Mouse (Mus musculus) CH12.LX (cell line): ENCODE results near the gene Thrb.

Source experiments
- CTCF ChIP-seq, 2 experiments: IDR thresholded peaks in 1 of 2; conservative IDR thresholded peaks in 1 of 2; 2 replicates each; pipeline ENCODE4 v1.5.1; 2011 to 2012; ENCODE audit warnings: low read depth in 2 of 2, low read length in 2 of 2, improper control_type of control experiment in 1 of 2, inconsistent platforms in 1 of 2, mild to moderate bottlenecking in 1 of 2, moderate library complexity in 1 of 2
- EP300 ChIP-seq: IDR thresholded peaks from 2 replicates; pipeline ENCODE4 v1.6.1; 2011; ENCODE audit warnings: low read length, improper control_type of control experiment
- ETS1 ChIP-seq: conservative IDR thresholded peaks from 2 replicates; pipeline ENCODE4 v1.6.1; 2012; ENCODE audit warnings: low read depth, mild to moderate bottlenecking, inconsistent platforms, low read length, improper control_type of control experiment, moderate library complexity
- MAX ChIP-seq: IDR thresholded peaks from 2 replicates; pipeline ENCODE4 v1.6.1; 2011; ENCODE audit warnings: low read length, improper control_type of control experiment
- MEF2A ChIP-seq: IDR thresholded peaks from 2 replicates; pipeline ENCODE4 v1.6.1; 2014; ENCODE audit warnings: low read depth, mild to moderate bottlenecking, inconsistent platforms, low read length, improper control_type of control experiment, borderline replicate concordance
- MXI1 ChIP-seq: IDR thresholded peaks from 2 replicates; pipeline ENCODE4 v1.6.1; 2011; ENCODE audit warnings: mild to moderate bottlenecking, low read depth, low read length, improper control_type of control experiment
- PAX5 ChIP-seq: IDR thresholded peaks from 2 replicates; pipeline ENCODE4 v1.6.1; 2012; ENCODE audit warnings: low read length, inconsistent platforms, mixed read lengths
- POLR2A ChIP-seq: IDR thresholded peaks from 2 replicates; pipeline ENCODE4 v1.6.1; 2011; ENCODE audit warnings: low read depth, mild to moderate bottlenecking, improper control_type of control experiment, low read length
- TCF12 ChIP-seq: IDR thresholded peaks from 2 replicates; pipeline ENCODE4 v1.6.1; 2014; ENCODE audit warnings: low read depth, mild to moderate bottlenecking, inconsistent platforms, low read length, improper control_type of control experiment
- USF1 ChIP-seq: IDR thresholded peaks from 2 replicates; pipeline ENCODE4 v1.6.1; 2014; ENCODE audit warnings: low read depth, mild to moderate bottlenecking, inconsistent platforms, low read length, improper control_type of control experiment
- USF2 ChIP-seq: conservative IDR thresholded peaks from 2 replicates; pipeline ENCODE4 v1.6.1; 2011; ENCODE audit warnings: low read depth, low read length, improper control_type of control experiment
- ZNF384 ChIP-seq: IDR thresholded peaks from 2 replicates; pipeline ENCODE4 v1.6.1; 2012; ENCODE audit warnings: low read depth, low read length, improper control_type of control experiment, inconsistent platforms

- TF ChIP-seq CTCF (conservative IDR thresholded peaks at IDR 0.05 in 1 of 2, IDR thresholded peaks at IDR 0.05 in 1 of 2; ENCODE audit: low read depth in 2 of 2, low read length in 2 of 2) = no peak
- TF ChIP-seq PAX5 = no peak
- TF ChIP-seq POLR2A = no peak
- no peak for TF ChIP-seq MXI1
- TF ChIP-seq TCF12 = no peak
- TF ChIP-seq ZNF384 = no peak
- no peak for TF ChIP-seq ETS1
- TF ChIP-seq EP300 = no peak
- no peak for TF ChIP-seq USF1
- no peak for TF ChIP-seq MEF2A
- TF ChIP-seq MAX = no peak
- TF ChIP-seq USF2 = no peak
These were observed 369.3 kb downstream of the Thrb start for GRCm38 (mm10) chr14:18029181-18029932.
